Mouse (Mus musculus) liver, embryonic 14.5 days (tissue): ENCODE results near the gene St7l.

Experiments used
- CTCF ChIP-seq: IDR thresholded peaks from 2 replicates; pipeline ENCODE4 v1.5.1; 2016; ENCODE audit warnings: antibody characterized with exemption, low read depth, control low read depth
- EP300 ChIP-seq: IDR thresholded peaks from 2 replicates; pipeline ENCODE4 v1.6.1; 2016; ENCODE audit warnings: antibody characterized with exemption, low read depth

GRCm38 (mm10) chr3:104888585-104888984 lies 24.8 kb downstream of the St7l start:
- no peak for TF ChIP-seq CTCF
- TF ChIP-seq EP300 = no peak
